Mouse (Mus musculus) lung, embryonic 14.5 days (tissue): ENCODE measurements around the gene Mapk8ip2. TPM values are rescaled to one million over a fixed set of nuclear protein-coding genes. Genes with fewer than 3 reads are reported as not detected.

Experiments used
- ATAC-seq: fragments of 200-750 bp; cut with Nextera tagmentation; 2 replicates; pipeline ENCODE4 v1.8.0; 2017; ENCODE audit warnings: mild to moderate bottlenecking, moderate TSS enrichment, moderate library complexity; ENCODE audit not compliant: insufficient read depth
- DNase-seq: peaks from one replicate; pipeline ENCODE4 v3.0.0-alpha.2; 2015
- H3K27ac ChIP-seq: fragments of 300-500 bp; sonication (generic); 2 replicates; pipeline ENCODE4 v1.5.1; 2014; ENCODE audit warnings: low read depth, mild to moderate bottlenecking, moderate library complexity
- H3K27me3 ChIP-seq: fragments of 300-500 bp; sonication (generic); 2 replicates; pipeline ENCODE4 v1.6.1; 2014; ENCODE audit warnings: low read length, control low read depth; ENCODE audit not compliant: insufficient read depth
- H3K36me3 ChIP-seq: fragments of 300-500 bp; sonication (generic); 2 replicates; pipeline ENCODE4 v1.6.1; 2014; ENCODE audit warnings: control low read depth; ENCODE audit not compliant: insufficient read depth
- H3K4me1 ChIP-seq: fragments of 300-500 bp; sonication (generic); 2 replicates; pipeline ENCODE4 v1.6.1; 2014; ENCODE audit warnings: antibody characterized with exemption, control low read depth; ENCODE audit not compliant: insufficient read depth
- H3K4me2 ChIP-seq: fragments of 300-500 bp; sonication (generic); 2 replicates; pipeline ENCODE4 v1.6.1; 2014; ENCODE audit warnings: mild to moderate bottlenecking
- H3K4me3 ChIP-seq: fragments of 300-500 bp; sonication (generic); 2 replicates; pipeline ENCODE4 v1.5.1; 2014; ENCODE audit warnings: low read depth, low read length
- H3K9ac ChIP-seq: fragments of 300-500 bp; sonication (generic); 2 replicates; pipeline ENCODE4 v1.6.1; 2014
- H3K9me3 ChIP-seq: fragments of 300-500 bp; sonication (generic); 2 replicates; pipeline ENCODE4 v1.6.1; 2016; ENCODE audit warnings: low read depth, low read length, control low read depth
- CTCF ChIP-seq: IDR thresholded peaks from 2 replicates; pipeline ENCODE4 v1.5.1; 2016; ENCODE audit warnings: antibody characterized with exemption, low read depth
- WGBS: fragments of 180-500 bp; shearing (Covaris S2); extraction: QIAGEN DNeasy Blood & Tissue Kit; methylation state at CpG from one replicate; pipeline ENCODE4 v1.1.7; 2014; 5-methylcytosine and 5-hydroxymethylcytosine counted together
- polyA plus RNA-seq: library from polyadenylated mRNA; unstranded; fragments of >200 nt; fragmentation: Nextera tagmentation; extraction: Ambion mirVana; gene quantifications from 2 replicates; pipeline ENCODE4 v1.2.1, GENCODE M21; 2014

Mapk8ip2 gene
- polyA plus RNA-seq, 1 experiment from 2014 or later: 0.57 TPM

GRCm38 (mm10) chr15:89454857-89455256 lies 1.1 kb downstream of the Mapk8ip2 start:
- no peak for DNase-seq
- Histone ChIP-seq H3K4me1 (no peaks in the 10 kb centered on the region), H3K9ac (no peak overlapping the region), H3K9me3 (no peaks in the 10 kb centered on the region), H3K27me3 (peaks cover 27% of the 10 kb centered on the region), H3K4me3 (no peak overlapping the region), H3K36me3 (no peaks in the 10 kb centered on the region), H3K27ac (no peak overlapping the region), H3K4me2 (no peak overlapping the region; the same call in 1 of the 2 replicates)
- no peak for ATAC-seq
- TF ChIP-seq CTCF: no peak
- 28% methylated on average over 4 of the region's 6 CpGs for WGBS

GRCm38 (mm10) chr15:89455642-89456041 lies 1.9 kb downstream of the Mapk8ip2 start:
- ATAC-seq (no peak), DNase-seq (no peak)
- no peak overlapping the region for H3K4me2 ChIP-seq
- no peak overlapping the region for H3K9ac ChIP-seq
- H3K4me3 ChIP-seq: no peak overlapping the region
- no peaks in the 10 kb centered on the region for H3K9me3 ChIP-seq
- H3K36me3 ChIP-seq: no peaks in the 10 kb centered on the region
- 72% methylated on average over 6 of the region's 6 CpGs for WGBS
- TF ChIP-seq CTCF: no peak
- peaks cover 27% of the 10 kb centered on the region for H3K27me3 ChIP-seq
- H3K27ac ChIP-seq: no peak overlapping the region
- no peaks in the 10 kb centered on the region for H3K4me1 ChIP-seq

GRCm38 (mm10) chr15:89458942-89459341 lies 5.2 kb downstream of the Mapk8ip2 start:
- no peaks in the 10 kb centered on the region for H3K36me3 ChIP-seq
- no peak for TF ChIP-seq CTCF
- H3K9ac ChIP-seq: no peak overlapping the region
- ATAC-seq: no peak
- H3K9me3 ChIP-seq: no peaks in the 10 kb centered on the region
- no peak for DNase-seq
- peaks cover 18% of the 10 kb centered on the region for H3K27me3 ChIP-seq
- H3K4me1 ChIP-seq: no peaks in the 10 kb centered on the region
- no peak overlapping the region for H3K27ac ChIP-seq
- H3K4me3 ChIP-seq: no peak overlapping the region
- WGBS: 91% methylated on average over 15 of the region's 15 CpGs
- H3K4me2 ChIP-seq: no peak overlapping the region

- 77% methylated on average over 7 of the region's 7 CpGs for WGBS
These were observed 6.1 kb downstream of the Mapk8ip2 start for GRCm38 (mm10) chr15:89459821-89460220.

GRCm38 (mm10) chr15:89460298-89460697 lies 6.6 kb downstream of the Mapk8ip2 start:
- 61% methylated on average over 10 of the region's 10 CpGs for WGBS
- DNase-seq: no peak

More at GRCm38 (mm10) chr15:89459821-89460220, 6.1 kb downstream of the Mapk8ip2 start:
- Histone ChIP-seq H3K4me1 (no peaks in the 10 kb centered on the region), H3K27me3 (0 out of 2 replicates have a peak, but pooled peaks cover 9% of the 10 kb centered on the region), H3K36me3 (no peaks in the 10 kb centered on the region), H3K9ac (no peak overlapping the region), H3K9me3 (no peaks in the 10 kb centered on the region), H3K4me2 (no peak overlapping the region), H3K4me3 (no peak overlapping the region), H3K27ac (no peak overlapping the region)
- no peak for ATAC-seq
- no peak for DNase-seq
- no peak for TF ChIP-seq CTCF

GRCm38 (mm10) chr15:89461321-89461720 lies 7.6 kb downstream of the Mapk8ip2 start:
- H3K27me3 ChIP-seq: 0 out of 2 replicates have a peak, but pooled peaks cover 5% of the 10 kb centered on the region
- no peak overlapping the region for H3K9ac ChIP-seq
- TF ChIP-seq CTCF: no peak
- 63% methylated on average over 15 of the region's 15 CpGs for WGBS
- DNase-seq (no peak), ATAC-seq (no peak)
- no peaks in the 10 kb centered on the region for H3K36me3 ChIP-seq
- no peaks in the 10 kb centered on the region for H3K9me3 ChIP-seq
- no peak overlapping the region for H3K27ac ChIP-seq
- no peak overlapping the region for H3K4me3 ChIP-seq
- H3K4me2 ChIP-seq: no peak overlapping the region
- H3K4me1 ChIP-seq: no peaks in the 10 kb centered on the region

More at GRCm38 (mm10) chr15:89460298-89460697, 6.6 kb downstream of the Mapk8ip2 start:
- Histone ChIP-seq H3K4me1 (no peaks in the 10 kb centered on the region), H3K9me3 (no peaks in the 10 kb centered on the region), H3K9ac (no peak overlapping the region), H3K27ac (no peak overlapping the region), H3K36me3 (no peaks in the 10 kb centered on the region), H3K27me3 (0 out of 2 replicates have a peak, but pooled peaks cover 5% of the 10 kb centered on the region), H3K4me2 (no peak overlapping the region), H3K4me3 (no peak overlapping the region)
- TF ChIP-seq CTCF: no peak
- no peak for ATAC-seq

GRCm38 (mm10) chr15:89462176-89462575 lies 8.5 kb downstream of the Mapk8ip2 start:
- Histone ChIP-seq H3K4me2 (no peak overlapping the region), H3K9me3 (no peaks in the 10 kb centered on the region), H3K4me1 (no peaks in the 10 kb centered on the region), H3K27ac (no peak overlapping the region), H3K36me3 (no peaks in the 10 kb centered on the region), H3K9ac (no peak overlapping the region), H3K27me3 (0 out of 2 replicates have a peak, but pooled peaks cover 2% of the 10 kb centered on the region), H3K4me3 (no peak overlapping the region)
- DNase-seq: no peak
- 63% methylated on average over 7 of the region's 7 CpGs for WGBS
- TF ChIP-seq CTCF: no peak
- ATAC-seq: no peak
